Mouse (Mus musculus) pancreas, adult 10 weeks (tissue): ENCODE measurements around the gene Mindy2. TPM values are rescaled to one million over a fixed set of nuclear protein-coding genes. Genes with fewer than 3 reads are reported as not detected.

Experiments used
- polyA plus RNA-seq: library from polyadenylated mRNA; stranded (reverse); fragments of 350-450 nt; fragmentation: Illumina TruSeq; extraction: RNeasy Lipid Tissue Mini Kit (QIAGEN cat#74804); gene quantifications from one replicate; pipeline ENCODE4 v1.2.3, GENCODE M21; 2015; ENCODE audit warnings: low read depth, low replicate concordance; ENCODE audit not compliant: insufficient read depth

The Mindy2 gene
- polyA plus RNA-seq: 2.9 TPM

GRCm38 (mm10) chr9:70657013-70657967, at the start of gene Mindy2:
Gene Mindy2, minus strand, starts transcription at chr9:70657174.

GRCm38 (mm10) chr9:70678682-70679131, 21.7 kb upstream of the Mindy2 start, which contains the start of gene Adam10:
Gene Adam10, plus strand, starts transcription at chr9:70678997.

DNA sequence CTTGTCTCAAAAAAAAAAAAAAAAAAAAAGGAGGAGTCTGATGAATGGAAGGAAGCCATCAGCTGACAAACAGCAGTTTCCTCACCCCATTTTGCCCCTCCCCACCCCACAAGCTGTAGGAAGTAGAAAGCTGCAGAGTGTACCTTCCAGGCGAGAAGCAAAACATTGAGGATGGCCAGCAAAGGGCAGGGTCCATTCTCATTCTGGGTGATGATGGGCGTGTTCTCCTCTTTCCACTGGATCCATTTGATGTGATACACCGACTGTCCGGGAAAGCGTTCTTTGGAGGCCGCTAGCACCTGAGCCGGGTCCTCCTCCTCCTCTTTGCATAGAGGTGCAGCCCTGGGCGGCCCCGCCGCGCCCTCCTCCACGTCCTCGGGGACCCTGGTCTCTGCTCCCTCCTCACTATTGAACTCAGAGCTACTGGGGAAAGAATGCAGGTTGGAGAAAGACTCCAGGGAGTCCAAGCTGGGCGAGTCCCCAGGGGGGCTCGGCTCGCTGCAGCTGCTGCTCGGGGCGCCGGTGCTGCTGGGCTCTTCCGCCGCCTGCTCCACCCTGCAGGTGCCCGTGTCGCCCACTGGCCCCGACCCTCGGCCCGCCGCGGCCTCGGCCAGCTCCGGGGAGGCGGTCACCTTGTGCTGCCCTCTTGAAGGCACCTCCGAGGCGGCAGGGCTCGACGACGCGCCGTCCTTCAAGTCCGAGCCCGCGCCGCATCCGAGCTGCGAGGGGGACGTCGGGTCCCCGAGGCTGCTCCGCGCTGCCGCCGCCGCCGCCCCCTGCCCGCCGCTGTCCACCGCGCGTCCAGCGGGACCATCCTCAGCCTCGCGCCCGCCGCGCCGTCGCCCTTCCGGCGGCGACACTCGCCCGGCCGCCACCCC, 605 bp downstream of the Mindy2 start, which contains the start of gene Gm10642:
TSS of gene Gm10642 (plus strand) at position 122 of the 878 bp plus-strand sequence.

Other genes starting within 250 kb of the Mindy2 start
- gene Ccnb2, start 235.6 kb downstream of the Mindy2 start, polyA plus RNA-seq: 0.72 TPM
- 4.1 TPM for gene Rnf111, start 153.4 kb downstream of the Mindy2 start, polyA plus RNA-seq
- gene Sltm, start 114.4 kb downstream of the Mindy2 start, polyA plus RNA-seq: 17.8 TPM
- gene Gm10642, start 923 bp downstream of the Mindy2 start, polyA plus RNA-seq: not detected
- gene Adam10, start 21.8 kb upstream of the Mindy2 start, polyA plus RNA-seq: 13.1 TPM